Mouse (Mus musculus) induced T-regulatory cell, adult 2 months (primary cell): ENCODE measurements around the gene Gm20388.
A peak's percentile ranks its signal among the peaks of the same experiment; 100 is the strongest.
"Not testable (repeated sequence)": the region's sequence is repeated elsewhere in the genome, so short reads cannot be mapped to it uniquely, and the experiment has no call there.

Source experiments
- DNase-seq: peaks from one replicate; pipeline ENCODE4 v3.0.0-alpha.2; 2012; ENCODE audit warnings: low read depth

Gene Gm20388

GRCm38 (mm10) chr8:123445981-123446380 lies 3535.3 kb downstream of the Gm20388 start:
- no peak for DNase-seq

GRCm38 (mm10) chr8:123446799-123447198 lies 3536.2 kb downstream of the Gm20388 start:
- no peak for DNase-seq

GRCm38 (mm10) chr8:123450783-123451182 lies 3540.1 kb downstream of the Gm20388 start:
- DNase-seq, result no peak

GRCm38 (mm10) chr8:123451747-123452146 lies 3541.1 kb downstream of the Gm20388 start:
- DNase-seq, result not testable (repeated sequence)

- DNase-seq, result no peak
These were observed 3541.5 kb downstream of the Gm20388 start for GRCm38 (mm10) chr8:123452149-123452548.

- DNase-seq, result no peak
These were observed 3542.7 kb downstream of the Gm20388 start for GRCm38 (mm10) chr8:123453291-123453690.

- no peak for DNase-seq
These were observed 3543.3 kb downstream of the Gm20388 start for GRCm38 (mm10) chr8:123453951-123454350.

GRCm38 (mm10) chr8:123454559-123454958 lies 3543.9 kb downstream of the Gm20388 start:
- DNase-seq, result no peak

GRCm38 (mm10) chr8:123463651-123464050 lies 3553.0 kb downstream of the Gm20388 start:
- DNase-seq, result no peak

GRCm38 (mm10) chr8:123467476-123467875 lies 3556.8 kb downstream of the Gm20388 start:
- DNase-seq, result no peak

- not testable (repeated sequence) for DNase-seq
These were observed 3562.3 kb downstream of the Gm20388 start for GRCm38 (mm10) chr8:123472991-123473390.

- DNase-seq, result peak; percentile 39
These were observed 3563.9 kb downstream of the Gm20388 start for GRCm38 (mm10) chr8:123474549-123474948.

- peak; percentile 45 for DNase-seq
These were observed 3566.5 kb downstream of the Gm20388 start for GRCm38 (mm10) chr8:123476911-123477736.

- peak; percentile 93 for DNase-seq
These were observed 3567.2 kb downstream of the Gm20388 start, which contains the start of gene Afg3l1 for GRCm38 (mm10) chr8:123477737-123478258. Afg3l1 (plus strand) TSS chr8:123477903.

- peak; percentile 89 for DNase-seq
These were observed 3568.0 kb downstream of the Gm20388 start for GRCm38 (mm10) chr8:123478456-123479218.

GRCm38 (mm10) chr8:123482627-123483026 lies 3572.0 kb downstream of the Gm20388 start:
- peak; percentile 14 for DNase-seq

GRCm38 (mm10) chr8:123491280-123492075 lies 3580.8 kb downstream of the Gm20388 start:
- DNase-seq, result no peak

GRCm38 (mm10) chr8:123492898-123493297 lies 3582.3 kb downstream of the Gm20388 start:
- DNase-seq, result no peak

GRCm38 (mm10) chr8:123497699-123498098 lies 3587.1 kb downstream of the Gm20388 start:
- no peak for DNase-seq

GRCm38 (mm10) chr8:123498963-123499362 lies 3588.3 kb downstream of the Gm20388 start:
- DNase-seq, result no peak

- DNase-seq, result no peak
These were observed 3588.9 kb downstream of the Gm20388 start for GRCm38 (mm10) chr8:123499556-123499955.

- no peak for DNase-seq
These were observed 3591.6 kb downstream of the Gm20388 start for GRCm38 (mm10) chr8:123502192-123502591.
